Mouse (Mus musculus) induced T-regulatory cell, adult 2 months (primary cell): Measurements from ENCODE around the gene Tnrc18.

Source experiments
- DNase-seq: peaks from one replicate; pipeline ENCODE4 v3.0.0-alpha.2; 2012; ENCODE audit warnings: low read depth

Gene Tnrc18

DNA sequence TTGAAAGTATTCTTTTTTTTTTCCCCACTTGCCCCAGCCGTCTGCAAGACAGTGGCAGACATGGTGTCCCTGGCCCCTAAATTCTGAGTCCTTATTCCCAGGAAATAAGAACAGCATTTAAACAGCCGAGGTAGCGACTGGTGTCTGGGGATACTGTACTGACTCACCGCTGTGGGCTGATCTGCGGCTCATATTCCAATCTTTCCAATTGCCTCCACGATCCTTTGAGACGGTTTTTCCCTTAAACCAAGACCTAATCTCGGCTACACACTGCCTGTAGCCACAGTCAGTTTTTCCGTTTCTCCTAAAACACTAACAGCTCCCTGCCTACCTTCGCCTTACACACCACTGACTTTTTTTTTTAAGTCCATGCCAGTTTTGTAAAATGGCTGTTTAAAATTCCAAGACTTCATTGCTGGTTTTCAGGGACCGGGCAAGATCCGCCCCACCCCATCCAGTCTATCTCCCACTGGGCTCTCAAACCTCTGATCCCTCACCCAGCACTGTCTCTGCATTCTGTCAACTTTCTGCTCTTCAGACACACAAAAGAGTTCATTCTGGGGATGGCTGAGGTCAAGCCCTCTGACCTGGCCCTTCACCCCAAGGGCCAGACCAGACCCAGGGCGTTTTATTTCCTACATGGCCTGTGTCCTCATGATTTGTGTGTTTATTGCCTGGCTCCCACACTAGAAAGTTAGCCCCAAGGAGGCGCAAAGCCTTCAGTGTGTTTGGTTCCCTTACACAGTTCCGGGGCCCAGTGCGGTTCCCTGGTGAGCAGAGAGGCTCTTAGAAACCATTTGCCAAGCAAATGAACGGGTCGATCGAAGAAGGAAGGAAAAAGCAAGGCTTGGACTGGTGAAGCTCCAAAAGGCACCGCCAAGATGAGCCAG, 6.5 kb downstream of the Tnrc18 start:
- no peak for DNase-seq

DNA sequence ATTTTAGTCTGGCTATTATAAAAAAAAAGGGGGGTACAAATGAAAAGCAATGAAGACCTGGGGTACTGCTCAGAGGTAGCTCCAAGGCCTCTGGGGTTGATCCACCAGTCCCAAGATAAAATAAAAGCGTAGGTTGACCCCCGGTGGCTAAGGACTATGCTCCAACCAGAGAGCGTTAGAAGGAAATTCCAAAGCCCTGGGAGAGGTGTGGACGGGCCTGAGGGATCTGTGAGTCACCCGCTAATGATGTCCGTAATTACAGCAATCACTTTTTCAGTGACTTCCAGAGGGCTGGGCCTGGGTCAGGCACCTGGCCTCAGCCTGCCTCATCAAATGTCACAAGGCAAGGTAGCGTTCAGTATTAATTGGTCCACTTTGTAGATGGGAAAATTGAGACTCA, 9.8 kb downstream of the Tnrc18 start:
- no peak for DNase-seq

DNA sequence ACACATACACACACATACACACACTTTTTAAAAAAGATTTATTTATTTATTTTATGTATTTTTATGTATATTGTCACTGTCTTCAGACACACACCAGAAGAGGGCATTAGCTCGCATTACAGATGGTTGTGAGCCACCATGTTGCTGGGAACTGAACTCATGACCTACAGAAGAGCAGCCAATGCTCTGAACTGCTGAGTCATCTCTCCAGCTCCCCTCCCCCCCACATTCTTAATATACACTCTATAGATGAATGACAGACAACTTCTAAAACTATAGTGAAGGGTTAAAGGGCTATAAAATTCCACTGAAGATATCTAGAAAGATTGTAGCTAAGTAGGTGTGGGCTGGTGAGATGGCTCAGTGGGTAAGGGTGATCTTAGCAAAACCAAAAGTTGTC, 13.7 kb downstream of the Tnrc18 start:
- DNase-seq = no peak

DNA sequence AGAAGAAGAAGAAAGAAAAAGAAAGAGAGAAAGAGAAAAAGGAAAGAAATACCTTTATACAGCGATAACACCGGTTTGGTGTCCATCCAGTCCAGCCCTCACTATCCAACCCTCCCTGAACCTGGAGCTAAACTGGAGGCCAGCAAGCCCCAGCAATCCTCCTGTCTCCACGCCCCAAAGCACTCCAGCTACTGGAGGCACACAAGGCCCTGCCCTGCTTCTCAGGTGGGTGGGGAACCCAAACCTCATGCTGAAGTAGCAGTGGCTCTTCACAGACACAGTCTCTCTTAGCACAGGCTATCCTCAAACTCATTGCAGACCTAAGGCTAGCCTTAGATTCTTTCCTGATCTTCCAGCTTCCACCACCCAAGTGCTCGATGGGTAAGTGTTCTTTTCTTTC, 14.6 kb downstream of the Tnrc18 start:
- DNase-seq = no peak

DNA sequence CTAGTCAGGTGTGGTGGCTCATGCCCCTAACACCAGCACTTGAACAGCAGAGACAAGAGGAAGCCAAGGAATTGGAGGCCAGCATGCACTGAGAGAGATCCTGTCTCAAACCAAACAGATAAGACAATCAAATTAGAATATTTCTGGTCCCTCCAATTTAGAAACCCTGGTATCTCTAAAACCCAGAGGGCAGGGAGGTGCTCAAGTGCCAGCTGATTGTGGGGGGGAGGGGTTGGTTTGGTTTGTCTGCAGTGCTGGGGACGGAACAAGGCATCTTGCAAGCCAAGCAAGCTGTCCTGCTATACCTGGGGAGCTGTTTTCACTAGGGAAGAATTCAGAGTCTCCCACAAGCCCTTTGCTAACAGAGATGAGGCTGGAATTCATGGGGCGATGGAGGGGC, 15.5 kb downstream of the Tnrc18 start:
- no peak for DNase-seq

DNA sequence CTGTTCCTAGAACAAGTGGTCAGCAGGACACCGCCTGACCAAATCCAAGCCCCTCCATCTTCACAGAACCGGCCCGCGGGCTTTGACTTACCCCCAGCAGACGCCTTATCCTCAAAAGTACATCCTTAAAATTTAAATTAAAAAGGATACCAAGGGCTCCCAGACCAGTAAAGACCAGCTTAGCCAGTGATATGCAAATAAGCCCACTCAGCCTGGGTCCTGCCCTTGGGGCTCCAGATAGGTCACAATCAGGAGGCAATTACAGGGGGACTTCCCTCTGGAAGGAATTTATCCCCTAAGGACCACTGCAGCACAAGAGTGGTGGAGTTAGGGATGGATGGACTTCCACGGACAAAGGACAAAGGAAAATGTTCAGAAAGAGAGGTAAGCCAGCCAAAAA, 16.8 kb downstream of the Tnrc18 start:
- DNase-seq = no peak

DNA sequence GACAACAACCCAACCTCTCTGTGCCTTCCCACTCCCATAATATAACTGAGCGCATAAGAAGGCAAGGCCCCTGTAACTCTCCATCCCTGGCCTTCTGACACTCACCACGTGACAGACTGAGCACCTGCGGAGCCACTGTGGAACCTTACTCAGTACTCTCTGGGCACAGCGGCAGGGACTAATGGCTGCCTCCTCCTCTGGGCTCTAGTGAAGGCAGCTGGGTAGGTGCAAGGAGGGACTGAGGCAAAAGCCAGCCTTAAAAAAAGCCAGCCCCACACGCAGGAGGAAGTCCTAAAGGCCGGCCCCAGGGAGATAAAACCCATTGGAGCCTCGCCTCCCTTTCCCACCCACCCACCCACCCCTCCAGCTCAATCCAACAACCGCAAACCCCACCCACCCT, 17.3 kb downstream of the Tnrc18 start:
- no peak for DNase-seq

DNA sequence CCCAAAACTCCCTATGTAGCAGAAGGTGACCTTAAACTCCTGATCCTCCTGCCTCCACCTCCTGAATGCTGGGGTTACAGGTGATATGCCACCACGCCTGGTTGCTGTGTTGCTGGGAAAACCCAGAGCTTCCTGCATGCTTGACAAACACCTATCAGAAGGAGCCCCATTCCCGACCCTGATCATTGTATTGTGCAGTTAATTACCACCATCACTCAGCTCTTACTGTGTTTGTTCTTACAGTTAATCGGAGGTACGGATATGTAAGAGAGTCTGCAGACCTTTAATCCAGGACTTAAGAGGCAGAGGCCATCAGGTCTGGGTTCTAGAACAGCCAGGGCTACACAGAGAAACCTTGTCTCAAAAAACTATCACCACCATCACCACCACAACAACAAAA, 18.2 kb downstream of the Tnrc18 start:
- DNase-seq = no peak

DNA sequence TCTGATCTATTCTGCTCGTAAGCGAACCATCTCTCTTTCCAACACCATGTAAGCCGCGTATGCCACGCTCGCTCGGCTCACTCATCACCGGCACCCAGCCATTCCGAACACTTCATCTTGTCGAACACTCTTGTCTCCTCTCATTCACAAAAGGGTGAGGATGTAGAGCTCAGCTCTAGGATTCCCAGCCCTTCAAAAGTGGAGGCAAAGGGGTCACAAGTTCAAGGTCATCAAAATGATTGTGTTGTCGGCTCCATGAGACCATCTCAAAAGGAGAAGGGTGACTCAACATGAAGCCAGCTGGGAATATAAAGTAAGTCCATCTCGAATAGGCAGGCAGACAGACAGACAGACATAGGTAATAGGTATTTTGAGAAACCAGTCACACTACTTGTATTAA, 19.3 kb downstream of the Tnrc18 start:
- no peak for DNase-seq

DNA sequence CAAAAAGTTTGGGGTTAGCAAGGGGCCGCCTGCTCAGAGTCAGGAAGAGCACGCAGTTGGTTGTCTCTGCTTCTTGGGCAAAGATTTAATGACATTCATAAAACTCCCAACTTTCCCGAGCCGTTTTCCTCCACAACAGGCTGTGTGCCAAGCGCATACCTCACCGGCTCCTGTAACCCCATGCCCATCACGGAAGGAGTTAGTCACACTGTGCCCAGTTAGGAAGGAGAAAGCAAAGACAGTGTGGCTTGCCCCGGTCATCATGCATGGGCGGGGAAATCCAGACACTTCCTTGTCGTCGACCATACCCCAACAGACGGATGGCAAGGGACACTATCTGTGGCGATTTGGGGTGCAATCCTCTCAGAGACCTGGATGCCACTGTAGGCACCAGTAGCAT, 19.8 kb downstream of the Tnrc18 start:
- DNase-seq = no peak

DNA sequence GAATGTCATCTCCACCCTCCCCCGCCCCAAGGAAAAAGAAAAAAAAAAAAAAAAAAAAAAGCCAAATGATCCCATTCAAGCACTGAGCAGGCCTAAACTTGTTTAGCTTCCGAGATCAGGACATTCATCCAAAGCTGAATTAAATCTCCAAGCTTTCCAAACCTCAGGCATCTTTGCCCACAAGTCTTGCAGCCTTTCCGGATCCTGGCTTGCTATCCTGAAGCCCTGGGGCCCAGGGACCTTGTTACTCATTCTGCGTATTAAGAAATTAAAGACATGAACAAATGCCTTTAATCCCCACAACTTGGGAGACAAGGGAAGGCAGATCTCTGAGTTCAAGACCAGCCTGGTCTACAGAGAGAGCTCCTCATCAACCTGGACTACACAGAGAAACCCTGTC, 20.5 kb downstream of the Tnrc18 start:
- DNase-seq = no peak

DNA sequence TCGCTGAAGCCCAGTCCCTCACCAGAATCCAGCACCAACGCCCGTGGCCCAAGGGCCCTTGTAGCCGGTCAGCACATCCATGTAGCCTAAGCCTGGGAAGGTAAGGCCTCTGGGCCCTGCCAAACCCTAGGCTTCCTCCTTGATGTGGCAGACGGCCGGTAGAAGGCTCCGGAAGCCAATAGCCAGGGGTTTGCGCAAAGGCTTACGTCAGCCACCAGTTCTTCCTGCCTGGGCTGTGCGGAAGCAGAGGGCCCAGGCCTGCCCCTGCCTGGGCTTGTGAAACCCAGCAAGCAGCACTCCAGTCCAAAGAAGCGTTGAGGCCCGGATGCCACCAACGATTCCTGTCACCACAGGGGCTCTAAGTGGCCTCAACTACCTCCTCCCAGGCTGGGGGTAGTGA, 22.9 kb downstream of the Tnrc18 start:
- DNase-seq = peak; percentile 92

DNA sequence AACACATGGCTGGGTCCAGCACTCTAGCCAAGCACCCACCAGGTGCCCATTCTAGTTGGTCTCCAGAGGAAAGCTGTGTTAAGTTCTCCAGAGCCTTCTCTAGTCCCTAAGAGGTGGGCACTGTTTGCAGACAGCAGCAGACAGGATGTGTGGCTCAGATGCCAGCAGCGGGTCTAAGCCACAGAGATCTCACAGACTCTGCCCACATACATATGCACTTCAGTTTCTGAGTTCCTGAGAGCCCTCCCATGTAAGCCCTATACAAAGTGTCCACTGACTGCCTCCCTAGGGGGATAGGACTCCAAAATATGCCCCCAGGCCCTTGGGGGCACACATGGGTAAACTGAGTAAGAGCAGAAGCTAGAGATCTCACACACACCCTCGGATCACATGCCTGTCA, 23.3 kb downstream of the Tnrc18 start:
- DNase-seq = peak; percentile 82

DNA sequence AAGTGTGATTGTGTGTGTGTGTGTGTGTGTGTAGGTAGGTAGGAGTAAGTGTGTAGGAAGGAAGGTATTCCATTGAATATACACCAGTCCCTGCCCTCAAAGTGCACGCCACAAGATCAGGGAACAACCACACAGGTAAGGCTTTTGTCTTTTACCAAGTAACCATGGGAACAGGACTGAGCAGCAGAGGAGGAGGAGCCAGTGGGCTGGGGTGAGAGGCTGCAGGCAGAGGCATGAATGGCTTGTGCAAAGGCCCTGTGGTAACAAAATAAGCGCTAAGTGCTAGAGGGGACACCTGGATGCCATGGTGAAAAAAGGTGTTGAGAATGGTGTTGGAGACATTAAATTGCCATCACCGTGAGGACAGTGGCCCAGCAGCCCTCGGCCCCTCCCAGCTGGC, 24.9 kb downstream of the Tnrc18 start:
- DNase-seq = peak; percentile 27

DNA sequence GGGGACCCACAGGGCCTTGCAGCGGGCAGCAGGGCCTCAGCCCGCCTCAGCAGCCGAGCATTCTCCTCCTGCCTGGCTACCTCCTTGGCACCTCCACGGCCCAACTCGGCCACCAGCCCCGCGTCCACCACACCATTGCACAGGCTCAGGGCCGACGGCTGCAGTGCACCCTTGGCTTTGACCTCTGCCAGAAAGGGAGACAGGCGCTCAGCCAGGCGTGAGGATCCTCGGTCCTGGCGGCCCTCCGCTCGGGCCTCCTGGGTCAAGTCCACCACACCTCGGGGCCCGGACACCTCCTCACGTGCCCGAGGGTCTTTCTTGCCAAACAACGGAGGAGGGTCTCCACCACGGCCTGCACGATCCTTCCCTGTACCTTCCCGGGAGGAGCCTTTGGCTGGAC, 29.2 kb downstream of the Tnrc18 start:
- no peak for DNase-seq

DNA sequence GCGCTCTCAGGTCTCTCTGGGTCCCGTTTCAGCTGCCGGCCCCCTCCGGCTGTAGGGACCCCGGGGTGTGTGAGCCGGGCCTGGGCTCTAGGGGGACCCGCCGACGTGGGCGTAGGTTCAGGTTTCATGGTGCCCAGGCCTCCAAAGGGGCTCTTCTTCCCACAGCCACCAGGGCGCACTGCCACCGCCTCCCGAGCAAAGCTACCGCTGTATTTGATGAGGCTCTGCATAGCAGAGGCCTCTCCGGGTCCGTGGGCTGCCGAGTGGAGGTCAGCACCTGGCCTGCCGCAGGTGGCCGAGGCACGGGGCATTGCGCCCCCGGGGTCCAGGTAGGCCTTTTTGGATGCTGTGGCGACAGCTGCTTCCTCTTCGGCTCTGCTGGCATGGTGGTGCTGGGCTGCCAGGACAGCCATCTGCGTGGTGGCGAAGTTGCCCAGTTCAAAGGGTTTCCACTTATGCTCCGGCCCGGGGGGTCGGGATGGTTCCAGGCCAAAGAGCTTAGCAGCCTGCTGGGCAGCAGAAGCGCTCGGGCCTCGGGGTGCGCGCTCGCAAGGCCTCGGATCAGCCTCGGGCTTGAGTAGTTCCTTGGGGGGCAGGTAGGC, 30.1 kb downstream of the Tnrc18 start:
- DNase-seq = no peak

DNA sequence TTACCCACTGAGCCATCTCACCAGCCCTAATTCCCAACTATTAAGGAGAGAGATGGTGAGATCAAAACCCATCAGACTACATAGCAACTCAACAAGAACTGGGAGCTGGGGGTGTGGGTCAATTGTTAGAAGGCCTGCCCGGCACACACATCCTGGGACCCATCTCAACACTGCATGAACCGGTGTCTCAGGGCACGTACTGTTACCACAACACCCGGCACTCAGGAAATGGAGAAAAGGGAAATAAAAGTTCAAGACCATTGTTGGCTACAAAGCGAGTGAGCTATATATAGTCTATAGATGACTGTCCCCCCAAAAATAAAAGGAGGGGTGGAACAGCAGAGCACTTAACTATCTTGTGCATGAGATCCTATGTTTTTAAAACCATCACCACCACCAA, 30.8 kb downstream of the Tnrc18 start:
- no peak for DNase-seq

DNA sequence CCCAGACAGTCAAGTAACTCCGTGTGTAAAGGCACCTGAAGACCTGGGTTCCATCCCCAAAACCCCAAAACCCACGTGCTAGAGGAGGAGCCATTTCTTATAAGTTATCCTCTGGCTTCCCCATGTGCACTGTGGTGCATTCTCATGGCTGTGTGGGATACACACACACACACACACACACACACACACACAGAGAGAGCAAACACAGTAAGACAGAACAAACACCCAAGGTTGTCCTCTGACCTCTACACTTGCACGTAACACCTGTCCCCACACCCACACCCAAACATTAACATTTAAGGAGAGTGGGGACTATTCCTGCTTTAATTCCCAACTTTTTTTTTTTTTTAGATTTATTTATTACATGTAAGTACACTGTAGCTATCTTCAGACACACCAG, 31.2 kb downstream of the Tnrc18 start:
- DNase-seq = no peak

DNA sequence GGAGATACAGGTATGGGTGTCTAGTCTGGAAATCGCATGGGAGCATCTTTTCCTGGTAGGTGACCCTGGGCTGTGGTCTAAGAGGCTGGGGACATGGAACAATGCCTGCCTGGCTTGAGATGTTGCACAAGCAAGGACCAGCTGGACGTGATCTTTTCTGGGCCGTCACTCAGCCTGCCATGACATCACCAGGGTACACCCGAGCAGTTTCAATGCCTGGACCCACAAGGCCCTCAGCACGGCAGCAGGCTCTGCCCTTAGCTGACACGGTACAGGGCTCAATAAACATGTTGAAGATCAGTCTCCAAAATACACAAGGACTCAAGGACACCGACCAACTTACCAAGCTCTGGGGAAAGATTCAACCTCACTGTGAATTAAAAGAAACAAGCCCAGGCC, 34.3 kb downstream of the Tnrc18 start:
- DNase-seq = no peak

DNA sequence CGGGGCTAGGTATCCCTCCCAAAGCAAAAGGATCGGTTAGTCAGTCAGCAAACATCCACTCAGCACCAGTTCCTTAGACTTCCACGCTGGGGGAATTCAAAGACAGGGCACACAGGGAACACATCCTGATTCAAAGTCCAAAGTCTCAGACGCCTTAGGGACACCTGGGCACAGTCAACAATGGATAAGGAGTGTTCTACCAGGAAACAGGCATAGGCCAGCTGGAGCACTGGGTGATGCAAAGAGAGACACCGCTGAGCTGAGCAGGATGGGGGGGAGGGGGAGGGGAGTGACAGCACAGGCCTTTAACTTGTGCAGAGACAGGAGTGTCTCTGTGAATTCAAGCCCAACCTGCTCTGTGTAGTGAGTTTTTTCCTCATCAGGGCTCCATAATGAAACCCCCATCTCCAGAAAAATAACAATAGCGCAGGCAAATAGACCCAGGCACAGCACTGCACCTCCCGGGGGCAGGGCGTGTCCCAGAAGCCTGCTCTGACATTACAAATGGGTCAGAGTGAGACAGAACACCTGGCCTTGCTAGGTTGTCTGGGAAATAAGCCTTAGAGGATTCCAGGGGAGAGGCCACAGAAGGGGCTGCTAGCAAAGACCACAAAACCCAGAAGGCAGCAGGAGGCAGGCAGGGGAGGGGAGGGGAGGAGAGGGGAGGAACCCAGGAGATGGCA, 34.9 kb downstream of the Tnrc18 start:
- no peak for DNase-seq

DNA sequence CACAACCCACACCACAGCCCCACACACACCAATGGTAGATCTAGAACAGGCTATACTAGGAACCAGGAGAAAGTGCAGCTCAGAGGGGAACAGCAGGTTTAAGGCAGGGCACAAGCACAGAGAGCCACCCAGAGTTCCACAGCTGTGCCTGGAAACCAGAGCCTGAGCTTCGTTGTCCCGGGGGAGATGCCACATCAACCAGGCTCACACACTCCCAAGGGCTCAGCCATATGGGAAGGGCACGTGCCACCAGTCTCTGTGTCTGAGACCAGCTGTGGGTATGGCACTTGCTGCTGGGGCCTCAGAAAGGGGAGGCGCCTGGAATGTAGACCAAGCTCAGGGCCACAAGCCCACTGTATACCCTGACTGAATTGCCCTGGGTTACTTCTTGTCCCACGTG, 36.9 kb downstream of the Tnrc18 start:
- DNase-seq = no peak

DNA sequence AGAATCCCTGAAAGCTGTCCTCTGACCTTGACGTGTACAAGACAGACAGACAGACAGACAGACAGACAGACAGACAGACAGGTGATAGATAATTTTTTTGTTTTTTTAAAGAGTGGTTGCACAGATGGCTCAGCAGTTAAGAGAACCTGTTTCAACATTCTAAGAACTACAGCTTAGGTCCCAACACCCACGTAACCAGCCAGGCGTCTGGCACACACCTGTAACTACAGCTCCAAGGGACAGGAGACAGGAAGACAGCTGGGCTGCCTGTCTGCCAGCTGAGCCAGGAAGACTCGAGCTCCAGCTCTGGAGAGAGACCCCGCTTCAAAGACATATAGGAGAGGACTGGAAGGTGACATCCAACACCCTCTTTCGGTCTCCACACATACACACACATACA, 38.6 kb downstream of the Tnrc18 start:
- DNase-seq = no peak

DNA sequence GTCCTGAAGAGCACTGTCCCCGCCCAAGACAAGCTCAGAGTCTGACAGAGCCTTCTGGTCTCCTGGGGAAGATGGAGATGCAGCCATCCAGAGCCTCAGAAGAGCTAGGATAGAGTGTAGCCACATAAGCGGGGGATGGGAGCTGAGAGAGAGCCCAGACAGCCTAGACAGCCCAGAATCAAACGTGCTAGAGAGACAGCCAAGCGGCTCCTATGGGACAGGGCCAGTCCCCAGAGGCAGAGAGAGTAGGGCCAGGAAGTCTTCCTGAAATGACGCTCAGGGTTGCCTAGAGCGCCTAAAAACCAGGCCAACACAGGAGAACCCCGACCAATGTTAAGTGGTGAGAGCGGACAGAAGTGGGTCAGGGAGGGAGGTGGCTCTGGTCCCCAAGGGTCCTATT, 39.3 kb downstream of the Tnrc18 start:
- no peak for DNase-seq
